Mouse (Mus musculus): ENCODE measurements around the gene Tmem94.

- TF ChIP-seq CTCF (IDR thresholded peaks at IDR 0.05; ENCODE audit: control insufficient read depth, insufficient read depth, insufficient read length) (no peak), USF1 (IDR thresholded peaks at IDR 0.05; ENCODE audit: low read depth) (no peak), CEBPB (IDR thresholded peaks at IDR 0.05; ENCODE audit: low read depth) (no peak), MYOD1 (IDR thresholded peaks at IDR 0.05; ENCODE audit: control insufficient read depth, insufficient read length, low read depth) (no peak)
Measured at GRCm38 (mm10) chr11:115843141-115843890, 78.1 kb downstream of the Tmem94 start.
